Mouse (Mus musculus) adrenal gland, postnatal 36 days (tissue): ENCODE measurements around the gene Mpc2. TPM values are rescaled to one million over a fixed set of nuclear protein-coding genes. Genes with fewer than 3 reads are reported as not detected.

Source experiments
- DNase-seq, 2 experiments: peaks; one replicate each; pipeline ENCODE4 v3.0.0; 2021; ENCODE audit warnings: mixed read lengths in 1 of 2
- total RNA-seq, 2 experiments: library from RNA; stranded (reverse); gene quantifications; 2 replicates each; pipeline ENCODE4 v1.2.3; 2021

Gene Mpc2
- total RNA-seq, 2 experiments from 2014 or later, result 264 to 303 TPM

- DNase-seq, result peak; percentile 68 to 77
Observed at GRCm38 (mm10) chr1:165503307-165504024, 43.0 kb downstream of the Mpc2 start.

- DNase-seq, result peak in 1 of 2 experiments; percentile 7
Observed at GRCm38 (mm10) chr1:165506303-165506702, 45.9 kb downstream of the Mpc2 start.

- peak; percentile 19 to 55 for DNase-seq
Observed at GRCm38 (mm10) chr1:165510161-165510560, 49.7 kb downstream of the Mpc2 start.

- DNase-seq, result no peak
Observed at GRCm38 (mm10) chr1:165520716-165521115, 60.3 kb downstream of the Mpc2 start.

Other genes starting within 250 kb of the Mpc2 start
- gene Tiprl, start 223.6 kb upstream of the Mpc2 start, total RNA-seq, result 10 to 100 TPM; 47.9 to 55.5 TPM
- gene Gpr161, start 164.8 kb upstream of the Mpc2 start, total RNA-seq, result 1 to 10 TPM in 1 of 2 experiments, under 1 TPM in 1; 0.76 to 1.1 TPM
- 10 to 100 TPM; 32.0 to 35.0 TPM for gene Dcaf6, start 162 bp upstream of the Mpc2 start, total RNA-seq
- gene Adcy10, start 24.5 kb downstream of the Mpc2 start, total RNA-seq, result 1 to 10 TPM; 1.1 to 1.8 TPM
- 10 to 100 TPM; 22.7 to 30.8 TPM for gene Mpzl1, start 173.9 kb downstream of the Mpc2 start, total RNA-seq
- 10 to 100 TPM; 12.4 to 20.2 TPM for gene Rcsd1, start 249.1 kb downstream of the Mpc2 start, total RNA-seq